Mouse (Mus musculus) spleen, adult 12 weeks (tissue): ENCODE measurements at regions not wholly inside any gene's neighbourhood (a gene's known extent, or its start where the extent isn't known, plus 50 kb on each side); places are given as distances from the start of the nearest gene placed in this dataset.
A peak's percentile ranks its signal among the peaks of the same experiment; 100 is the strongest.

ENCODE experiments used
- DNase-seq: peaks from one replicate; pipeline ENCODE4 v3.0.0; 2022; ENCODE audit warnings: low spot score

GRCm38 (mm10) chr6:148719062-148719461, 112.2 kb downstream of the Ipo8 start:
- DNase-seq: no peak

- no peak for DNase-seq
Measured at GRCm38 (mm10) chr6:148710406-148710805, 120.9 kb downstream of the Ipo8 start.

DNA sequence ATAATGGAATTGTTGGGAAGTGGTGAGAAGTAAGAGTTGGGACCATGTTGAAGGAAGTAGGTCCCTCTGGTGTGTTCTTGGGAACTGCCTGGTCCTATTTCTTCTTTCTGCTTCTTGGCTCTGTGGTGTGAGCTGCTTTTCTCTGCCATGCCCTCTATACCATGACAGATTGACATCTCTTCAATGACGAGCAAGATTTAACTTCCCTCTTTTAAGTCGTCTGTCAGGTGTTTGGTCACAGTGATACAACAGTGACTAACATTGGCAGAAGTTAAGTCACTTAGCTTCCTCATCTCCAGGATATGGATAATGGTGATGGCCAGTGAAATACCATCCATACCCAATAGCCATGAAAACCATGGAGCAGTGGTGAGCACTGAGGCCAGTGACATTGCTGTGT, 122.9 kb downstream of the Ipo8 start:
- DNase-seq: no peak

- peak; percentile 12 for DNase-seq
Measured at GRCm38 (mm10) chr6:148705711-148706110, 125.6 kb downstream of the Ipo8 start.

DNA sequence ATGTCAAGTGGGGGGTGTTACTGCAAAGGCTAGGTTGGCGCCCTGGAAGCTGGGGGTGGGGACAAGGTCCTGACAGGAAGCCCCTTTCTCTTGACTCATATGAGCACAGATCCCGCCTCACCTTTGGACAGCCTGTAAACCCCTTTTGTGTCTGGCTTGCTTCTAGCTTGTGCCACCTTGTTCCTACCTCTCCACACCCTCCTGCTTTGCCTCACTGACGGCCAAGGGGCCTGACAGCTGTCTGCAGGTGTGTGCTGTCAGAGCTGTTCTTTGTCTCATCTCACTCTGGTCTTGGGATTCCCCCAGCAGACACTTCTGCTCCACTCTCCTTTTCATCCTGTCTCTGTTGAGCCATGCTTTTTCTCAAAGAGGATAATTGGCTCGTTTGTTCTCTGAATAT, 137.9 kb downstream of the Ipo8 start:
- DNase-seq: no peak

GRCm38 (mm10) chr6:148687770-148688169, 143.5 kb downstream of the Ipo8 start:
- no peak for DNase-seq

DNA sequence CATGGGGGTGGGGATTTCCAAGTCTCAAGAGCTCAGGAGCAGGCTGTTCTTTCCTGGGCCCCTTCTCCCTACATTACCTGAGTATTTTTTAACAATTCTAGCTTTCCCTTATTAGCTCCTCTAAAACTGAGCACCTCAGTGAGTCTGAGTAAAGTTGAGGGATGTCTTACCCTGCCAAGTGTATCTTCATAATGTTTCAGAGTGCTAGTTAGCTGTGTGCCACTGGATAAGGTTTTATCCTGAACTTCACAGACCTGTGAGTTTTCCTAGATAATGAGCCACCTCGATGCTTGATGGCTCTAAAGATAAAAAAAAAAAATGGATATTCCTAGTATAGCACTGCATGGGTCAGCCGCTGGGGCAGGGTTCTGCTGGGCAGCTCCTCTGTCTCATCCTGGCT, 171.1 kb downstream of the Ipo8 start:
- no peak for DNase-seq

DNA sequence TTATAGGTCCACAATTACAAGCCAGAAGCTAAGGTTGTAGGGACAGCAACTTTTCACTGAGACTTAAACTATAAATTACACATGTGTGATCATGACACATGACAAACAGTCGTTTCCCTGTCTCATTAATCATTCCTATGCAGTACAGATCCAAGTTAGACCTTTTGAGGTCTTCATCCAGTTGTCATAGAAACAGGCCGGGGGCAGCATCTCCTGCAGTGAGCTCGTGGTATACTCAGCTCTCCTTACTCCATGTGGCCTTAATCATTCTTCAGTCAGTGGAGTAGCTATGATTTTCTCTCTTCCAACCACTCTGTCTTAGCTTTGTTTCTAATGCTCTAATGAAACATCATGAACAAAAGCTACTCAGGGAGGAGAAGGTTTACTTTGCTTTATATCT, 178.1 kb downstream of the Ipo8 start:
- DNase-seq: no peak

GRCm38 (mm10) chr6:148652434-148652833, 178.8 kb downstream of the Ipo8 start:
- no peak for DNase-seq

DNA sequence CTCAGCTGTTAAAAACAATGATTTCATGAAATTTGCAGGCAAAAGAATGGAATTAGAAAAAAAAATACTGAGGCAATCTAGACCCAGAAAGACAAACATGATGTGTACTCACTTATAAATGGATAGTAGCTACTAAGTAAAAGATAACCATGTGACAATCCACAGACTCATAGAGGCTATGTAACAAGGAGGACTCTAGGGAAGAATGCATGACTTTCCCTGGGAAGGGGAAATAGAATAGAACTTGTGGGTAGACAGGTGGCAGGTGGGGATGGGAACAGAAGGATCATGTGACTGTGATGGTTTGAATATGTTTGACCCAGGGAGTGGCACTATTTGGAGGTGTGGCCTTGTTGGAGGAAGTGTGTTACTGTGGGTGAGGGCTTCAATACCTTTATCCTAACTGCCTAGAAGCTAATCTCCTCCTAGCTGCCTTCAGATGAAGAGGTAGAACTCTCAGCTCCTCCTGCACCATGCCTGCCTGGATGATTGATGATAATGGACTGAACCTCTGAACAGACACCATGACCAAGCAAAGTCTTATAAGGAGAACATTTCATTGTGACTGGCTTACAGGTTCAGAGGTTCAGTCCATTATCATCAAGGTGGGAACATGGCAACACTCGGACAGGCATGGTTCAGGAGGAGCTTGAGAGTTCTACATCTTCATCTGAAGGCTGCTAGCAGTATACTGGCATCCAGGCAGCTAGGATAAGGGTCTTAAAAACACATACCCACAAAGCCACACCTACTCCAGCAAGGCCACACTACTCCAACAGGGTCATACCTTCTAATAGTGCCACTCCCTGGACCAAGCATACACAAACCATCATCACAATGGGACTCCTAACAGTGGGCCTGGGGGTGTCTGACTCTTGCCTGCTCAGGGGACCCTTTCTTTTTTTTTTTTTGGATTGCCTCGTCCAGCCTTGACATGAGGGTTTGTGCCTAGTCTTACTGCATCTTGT, 183.6 kb downstream of the Ipo8 start:
- no peak for DNase-seq

DNA sequence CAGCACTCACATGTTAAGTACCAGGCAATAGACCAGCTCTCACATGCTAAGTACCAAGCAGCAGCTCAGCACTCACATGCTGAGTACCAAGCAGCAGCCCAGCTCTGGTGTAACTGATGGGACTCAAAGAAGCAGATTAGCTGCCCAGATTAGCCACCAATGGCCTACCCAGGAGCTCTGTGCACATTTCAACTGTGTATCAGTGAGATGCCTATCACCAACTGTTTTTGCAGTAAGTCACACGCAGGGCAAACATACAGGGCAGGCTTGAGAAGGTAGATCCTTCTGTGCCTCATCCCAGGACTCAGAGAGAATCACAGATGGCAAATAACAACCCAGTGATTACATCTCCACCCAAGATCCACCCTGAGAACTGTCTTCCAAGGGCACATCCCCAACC, 190.7 kb downstream of the Ipo8 start:
- DNase-seq: no peak

GRCm38 (mm10) chr6:148634148-148634547, 190.0 kb upstream of the Tmtc1 start:
- no peak for DNase-seq

- no peak for DNase-seq
Measured at GRCm38 (mm10) chr6:148627090-148627605, 183.0 kb upstream of the Tmtc1 start.

GRCm38 (mm10) chr6:148623119-148623770, 179.1 kb upstream of the Tmtc1 start:
- no peak for DNase-seq

DNA sequence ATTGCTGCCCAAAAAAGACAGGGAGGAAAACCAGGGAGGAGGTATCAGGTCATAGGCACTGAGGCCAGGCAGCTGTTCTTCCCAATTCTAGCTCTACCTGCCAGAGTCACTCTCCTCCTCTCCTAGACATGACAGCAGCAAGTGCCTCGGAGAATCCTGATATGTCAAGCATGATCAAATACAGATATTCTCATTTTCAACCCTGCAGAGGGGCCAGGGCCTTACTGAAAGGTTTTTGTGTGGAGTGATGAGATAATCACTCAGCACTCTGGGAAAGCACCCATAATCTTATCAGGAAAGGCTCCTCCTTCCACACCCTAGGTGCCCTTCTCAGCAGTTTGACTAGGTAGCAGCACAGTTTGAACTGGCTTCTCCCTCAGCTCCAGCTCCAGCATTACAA, 175.8 kb upstream of the Tmtc1 start:
- no peak for DNase-seq

GRCm38 (mm10) chr6:148615931-148616330, 171.7 kb upstream of the Tmtc1 start:
- DNase-seq: no peak

GRCm38 (mm10) chr6:148615442-148615841, 171.3 kb upstream of the Tmtc1 start:
- no peak for DNase-seq

DNA sequence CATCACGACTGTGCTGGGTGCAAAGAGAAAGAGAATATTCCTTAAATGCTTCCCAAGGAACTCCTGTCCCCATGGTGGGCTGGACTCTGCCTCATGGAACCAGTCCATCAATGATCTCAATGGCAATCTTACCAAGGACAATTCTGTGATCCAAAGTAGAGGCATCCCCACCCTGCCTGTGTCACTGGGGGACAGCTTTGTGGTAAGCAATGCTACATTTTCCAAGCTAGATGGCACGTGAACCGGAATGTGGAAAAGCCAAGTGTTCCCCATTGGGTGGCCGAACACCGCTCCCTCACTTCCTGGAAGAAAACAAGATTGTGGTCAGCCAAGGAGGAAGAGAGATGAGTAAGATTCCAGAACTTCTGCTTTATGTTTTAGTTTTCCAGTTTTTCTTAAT, 164.7 kb upstream of the Tmtc1 start:
- DNase-seq: no peak

GRCm38 (mm10) chr6:148605226-148605625, 161.0 kb upstream of the Tmtc1 start:
- DNase-seq: no peak

DNA sequence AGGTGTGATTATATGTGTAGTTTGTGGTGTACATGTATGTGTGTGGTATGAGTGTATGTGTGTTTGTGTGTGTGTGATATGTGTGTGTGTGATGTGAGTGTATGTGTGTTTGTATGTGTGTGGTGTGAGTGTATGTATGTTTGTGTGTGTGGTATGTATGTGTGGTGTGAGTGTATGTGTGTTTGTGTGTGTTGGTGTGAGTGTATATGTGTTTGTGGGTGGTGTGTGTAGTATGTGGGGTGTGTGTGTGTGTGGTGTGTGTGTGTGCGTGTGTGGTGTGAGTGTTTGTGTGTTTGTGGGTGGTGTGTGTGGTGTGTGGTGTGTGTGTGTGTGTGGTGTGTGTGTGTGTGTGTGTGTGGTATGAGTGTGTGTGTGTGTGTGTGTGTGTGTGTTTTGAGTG, 160.6 kb upstream of the Tmtc1 start:
- no peak for DNase-seq

DNA sequence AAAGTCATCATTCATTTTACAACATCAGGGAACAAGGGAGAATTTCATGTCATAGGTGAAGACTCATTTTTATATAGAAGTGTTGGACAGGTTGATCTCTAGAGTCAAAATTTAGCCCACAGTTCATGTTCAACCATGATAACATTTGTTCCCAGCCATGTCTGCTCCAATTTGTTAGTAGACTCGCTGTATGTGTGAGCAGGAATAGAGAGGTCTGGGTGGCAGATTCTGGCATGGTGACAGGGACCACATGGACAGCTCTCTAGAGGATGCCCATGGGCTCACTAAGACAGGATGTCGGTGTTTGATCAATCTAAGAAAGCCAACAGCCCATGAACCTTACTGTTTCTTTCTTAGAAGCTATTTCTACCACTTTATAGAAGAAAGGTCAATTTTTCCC, 159.7 kb upstream of the Tmtc1 start:
- peak; percentile 3 for DNase-seq

GRCm38 (mm10) chr6:148603460-148603859, 159.3 kb upstream of the Tmtc1 start:
- peak; percentile 51 for DNase-seq

- peak; percentile 27 for DNase-seq
Measured at GRCm38 (mm10) chr6:148602894-148603293, 158.7 kb upstream of the Tmtc1 start.
